Mouse (Mus musculus): ENCODE data around the gene Angel1.

The Angel1 gene

DNA sequence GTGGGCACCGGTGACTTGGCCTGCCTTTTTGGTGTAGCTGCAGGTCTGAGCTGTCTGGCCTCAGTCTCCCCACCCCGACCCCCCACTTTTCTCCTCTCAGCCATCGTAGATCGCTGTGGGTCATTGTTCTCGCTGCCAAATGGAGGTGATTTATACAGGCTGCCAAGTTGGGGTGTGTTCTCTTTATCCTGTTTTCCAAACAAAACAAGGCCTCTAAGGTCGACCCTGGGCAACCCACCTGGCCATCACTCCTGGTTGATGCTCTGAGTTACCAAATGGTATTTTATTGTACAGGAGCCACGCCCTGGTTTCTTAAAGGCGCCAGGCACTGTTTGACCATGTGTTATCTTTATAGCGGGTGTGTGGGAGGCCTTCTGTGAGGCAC is 46.7 kb downstream of the Angel1 start:
- no peak for DNase-seq (ENCODE audit: low spot score)

- no peak for DNase-seq (ENCODE audit: low spot score)
Measured at GRCm38 (mm10) chr12:86678591-86679545, 47.4 kb downstream of the Angel1 start, which contains the start of gene Vash1. TSS of gene Vash1 (plus strand) at chr12:86678700.

DNA sequence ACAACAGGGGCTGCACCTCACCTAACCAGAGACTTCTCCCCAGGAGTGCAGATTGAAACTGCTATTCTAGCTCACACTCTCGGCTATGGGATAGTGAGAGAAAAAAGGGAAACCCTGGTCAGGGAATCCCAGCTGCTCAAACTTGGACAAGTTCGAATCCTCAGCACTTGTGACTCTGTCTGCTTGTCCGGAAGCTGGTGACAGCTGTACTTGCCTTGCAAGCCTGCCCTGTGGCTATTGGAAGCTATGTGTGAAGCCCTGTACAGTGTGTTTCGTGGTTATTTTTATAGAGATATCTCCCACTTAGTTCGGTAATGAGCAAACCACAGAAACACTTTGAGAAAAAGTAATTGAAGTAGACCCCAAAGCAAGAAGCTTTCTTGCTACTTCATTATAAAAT is 53.8 kb downstream of the Angel1 start:
- no peak for DNase-seq (ENCODE audit: low spot score)

- no peak for DNase-seq (ENCODE audit: low spot score)
Measured at GRCm38 (mm10) chr12:86672105-86672504, 54.2 kb downstream of the Angel1 start.

DNA sequence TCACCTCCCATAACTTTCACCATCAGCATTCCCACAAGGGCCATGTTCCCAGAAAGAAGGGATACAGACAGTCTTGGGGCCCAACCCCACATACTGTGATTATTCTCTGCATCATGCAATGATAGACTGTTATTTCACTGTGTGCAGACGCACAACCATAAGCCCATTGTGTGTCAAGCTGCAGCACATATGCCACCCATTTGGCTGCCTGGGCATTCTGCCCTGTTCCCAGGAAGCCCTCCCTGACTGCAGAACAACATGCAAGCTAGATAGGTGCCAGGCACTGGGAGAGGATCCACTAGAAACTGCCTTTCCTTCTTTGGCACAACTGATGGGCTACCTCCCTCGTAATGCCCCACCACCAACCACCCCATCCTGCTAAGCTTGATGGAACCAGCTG is 57.9 kb downstream of the Angel1 start:
- no peak for DNase-seq (ENCODE audit: low spot score)

DNA sequence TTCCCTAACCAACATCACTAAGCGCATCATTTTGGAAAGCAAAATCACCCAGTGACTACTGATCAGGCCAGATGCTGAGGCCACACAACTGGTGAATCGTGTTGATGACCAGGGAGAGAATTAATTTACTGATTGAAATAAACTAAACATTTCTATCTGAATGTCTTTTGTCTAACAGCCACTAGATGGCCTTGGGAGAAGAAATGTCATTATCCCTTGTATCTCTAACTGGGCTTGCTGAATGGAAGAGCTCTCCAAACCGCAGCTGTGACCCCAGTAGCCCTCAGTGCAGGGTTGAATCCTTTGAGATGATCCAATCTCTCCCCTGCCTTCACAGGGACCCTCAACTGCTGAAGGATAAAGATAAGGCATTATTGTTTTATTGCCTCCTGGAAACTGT is 60.6 kb downstream of the Angel1 start:
- DNase-seq (ENCODE audit: low spot score) = no peak

GRCm38 (mm10) chr12:86660466-86660865 is 65.8 kb downstream of the Angel1 start:
- no peak for DNase-seq (ENCODE audit: low spot score)

DNA sequence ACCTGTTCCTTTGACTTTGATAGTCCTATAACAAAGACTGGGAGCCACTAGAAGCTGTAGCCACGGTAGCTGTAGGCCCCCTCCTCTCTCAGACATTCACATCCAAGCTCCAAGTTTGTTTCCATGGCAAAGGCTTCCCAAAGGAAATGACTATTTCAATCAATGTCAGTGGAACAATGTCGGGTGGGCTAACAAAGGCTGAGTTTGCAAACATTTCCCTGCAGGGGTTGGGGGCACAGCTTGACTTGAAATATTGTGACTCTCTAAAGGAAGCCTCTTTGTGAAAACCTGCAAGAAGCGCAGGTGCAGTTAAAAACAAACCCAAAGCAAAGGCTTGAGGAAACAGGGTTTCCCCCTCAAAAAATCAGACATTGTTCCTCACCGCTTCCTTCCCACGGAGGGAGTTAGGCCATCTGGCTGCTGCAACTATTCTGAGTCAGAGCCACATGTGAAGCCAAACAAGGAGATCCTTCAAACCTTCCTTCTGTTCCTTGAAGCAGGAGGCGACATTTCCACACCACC is 66.8 kb downstream of the Angel1 start:
- DNase-seq (ENCODE audit: low spot score) = no peak

GRCm38 (mm10) chr12:86652570-86653041 is 73.7 kb downstream of the Angel1 start:
- no peak for DNase-seq (ENCODE audit: low spot score)

DNA sequence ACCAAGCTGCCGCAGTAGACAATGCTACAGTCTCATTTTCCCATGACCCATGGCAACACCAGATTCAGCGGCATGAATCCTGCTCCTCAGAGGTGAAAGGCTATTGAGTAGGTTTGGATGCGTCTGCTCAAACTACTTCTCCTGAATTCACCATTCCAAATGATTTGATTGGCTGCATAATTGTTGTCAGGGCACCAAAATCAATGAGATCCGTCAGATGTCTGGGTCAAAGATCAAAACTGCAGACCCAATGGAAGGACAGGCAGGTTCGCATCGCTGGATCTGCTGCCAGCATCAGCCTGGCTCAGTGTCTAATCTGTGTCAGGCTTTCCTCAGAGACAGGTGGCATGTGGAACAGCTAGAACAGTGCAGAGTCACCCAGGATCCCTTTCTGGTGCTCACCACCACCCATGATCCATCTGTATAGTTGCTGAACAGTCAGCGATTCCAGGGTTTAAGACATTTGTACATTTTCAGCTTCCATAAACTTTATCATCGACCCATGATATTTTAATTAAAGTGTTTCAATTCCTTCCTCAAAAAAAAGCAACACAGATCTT is 74.9 kb downstream of the Angel1 start:
- DNase-seq (ENCODE audit: low spot score) = no peak
